Mouse (Mus musculus) small intestine, adult 2 months (tissue): ENCODE results near the gene Col4a2.

Experiments used
- CTCF ChIP-seq: fragments of 200-500 bp; IDR thresholded peaks from 2 replicates; pipeline ENCODE4 v1.5.1; 2012; ENCODE audit warnings: low read depth, mild to moderate bottlenecking, control low read depth, inconsistent platforms, low read length, moderate library complexity, mixed read lengths; ENCODE audit not compliant: insufficient replicate concordance, insufficient read length; ENCODE audit errors: extremely low read depth
- POLR2A ChIP-seq: fragments of 200-500 bp; IDR thresholded peaks from 2 replicates; pipeline ENCODE4 v1.6.1; 2012; ENCODE audit warnings: low read depth, mild to moderate bottlenecking, control low read depth, inconsistent platforms, low read length, moderate library complexity

DNA sequence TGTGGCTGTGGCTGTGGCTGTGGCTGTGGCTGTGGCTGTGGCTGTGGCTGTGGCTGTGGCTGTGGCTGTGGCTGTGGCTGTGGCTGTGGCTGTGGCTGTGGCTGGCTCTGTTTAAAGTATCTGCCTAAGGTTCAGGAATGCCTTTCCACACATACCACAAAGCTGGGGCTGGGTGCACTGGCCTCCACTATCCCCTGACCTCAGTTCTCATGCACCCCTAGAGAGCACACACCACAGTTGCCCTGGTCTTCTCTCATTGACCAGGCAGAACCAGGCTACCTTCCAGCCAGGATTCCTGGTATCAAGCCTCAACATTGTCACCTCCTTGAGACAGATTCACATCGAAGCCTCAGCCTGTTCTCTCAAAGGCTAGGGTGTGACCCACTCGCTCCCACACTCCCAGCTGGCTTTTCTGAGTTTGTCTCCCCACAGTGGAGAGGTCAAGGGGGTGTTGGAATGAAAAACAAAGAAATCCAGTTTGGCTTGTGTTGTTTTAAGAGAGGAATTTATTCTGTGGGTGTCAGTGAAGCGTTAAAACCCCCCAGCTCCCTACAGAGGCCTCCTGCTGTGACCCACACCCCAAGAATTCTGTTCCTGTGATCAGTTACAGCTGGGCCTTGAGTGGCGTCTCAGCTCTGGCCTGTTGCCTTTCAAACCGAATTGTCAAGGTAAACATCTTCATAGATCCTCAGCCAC lies 15.3 kb downstream of the Col4a2 start:
- TF ChIP-seq CTCF (no peak), POLR2A (no peak)
